Mouse (Mus musculus): Measurements from ENCODE around the gene Nme8. TPM values are rescaled to one million over a fixed set of nuclear protein-coding genes. Genes with fewer than 3 reads are reported as not detected.

Nme8 gene
- total RNA-seq, 2 experiments from 2014 or later: not detected

DNA sequence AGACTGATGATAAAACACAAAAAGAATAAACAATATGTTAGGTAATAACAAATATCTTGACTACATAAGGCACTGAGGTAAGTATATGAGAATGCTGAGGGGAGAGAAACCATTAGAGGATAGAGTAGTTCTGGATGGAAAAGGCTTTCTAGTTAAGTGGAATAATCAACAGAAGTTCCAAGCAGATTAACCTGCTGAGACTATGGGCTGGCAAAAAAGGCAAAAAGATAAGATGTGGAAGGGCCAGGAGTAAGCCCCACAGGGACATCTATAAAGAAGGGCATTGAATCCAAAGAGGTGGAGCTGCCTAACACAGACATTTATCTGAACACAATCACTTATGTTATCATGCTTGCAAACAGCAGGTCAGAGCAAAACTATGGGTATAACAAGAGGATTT lies 89.5 kb downstream of the Nme8 start:
- intact Hi-C loops (cut with DNase I): no loop called here
- no peak for DNase-seq (ENCODE audit: extremely low spot score in 1 of 2, low spot score in 2 of 2)

DNA sequence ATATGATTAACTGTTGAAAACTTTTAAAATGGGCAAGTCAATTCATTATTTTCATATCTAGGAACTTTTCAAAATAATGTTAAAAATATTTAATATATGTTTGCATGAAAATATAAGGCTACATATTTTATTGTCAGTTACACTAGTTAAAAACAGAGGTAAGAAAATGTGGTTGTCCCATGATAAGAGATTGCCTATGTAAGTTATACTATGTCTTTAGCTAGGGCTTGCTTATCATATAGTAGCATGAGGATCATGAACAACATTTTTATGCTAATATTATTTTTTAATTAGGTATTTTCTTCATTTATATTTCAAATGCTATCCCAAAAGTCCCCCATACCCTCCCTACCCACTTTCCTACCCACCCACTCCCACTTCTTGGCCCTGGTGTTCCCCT lies 92.7 kb downstream of the Nme8 start:
- intact Hi-C loops (cut with DNase I): no loop called here

DNA sequence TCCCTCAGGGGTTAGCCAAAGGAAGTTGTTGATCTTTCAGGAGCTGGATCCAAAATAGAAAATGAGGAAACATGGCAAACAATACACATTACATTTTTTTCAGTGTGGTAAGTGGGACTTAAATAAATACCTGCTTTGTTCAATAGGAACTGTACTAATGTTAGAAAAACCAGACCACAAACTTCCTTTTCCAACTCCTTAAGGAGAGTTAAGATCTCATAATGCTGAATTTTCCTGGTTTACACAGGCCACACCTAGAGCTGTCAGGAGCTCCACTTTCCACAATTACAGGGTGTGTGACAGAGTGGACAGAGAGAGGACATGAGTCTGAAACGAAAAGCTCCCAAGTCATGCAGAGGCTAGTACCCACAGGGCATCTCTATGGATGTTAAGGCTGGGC lies 93.9 kb downstream of the Nme8 start:
- intact Hi-C loops (cut with DNase I): no loop called here
- no peak for DNase-seq (ENCODE audit: extremely low spot score in 1 of 2, low spot score in 2 of 2)

More for the DNA sequence above, 92.7 kb downstream of the Nme8 start:
- no peak for DNase-seq (ENCODE audit: extremely low spot score in 1 of 2, low spot score in 2 of 2)

DNA sequence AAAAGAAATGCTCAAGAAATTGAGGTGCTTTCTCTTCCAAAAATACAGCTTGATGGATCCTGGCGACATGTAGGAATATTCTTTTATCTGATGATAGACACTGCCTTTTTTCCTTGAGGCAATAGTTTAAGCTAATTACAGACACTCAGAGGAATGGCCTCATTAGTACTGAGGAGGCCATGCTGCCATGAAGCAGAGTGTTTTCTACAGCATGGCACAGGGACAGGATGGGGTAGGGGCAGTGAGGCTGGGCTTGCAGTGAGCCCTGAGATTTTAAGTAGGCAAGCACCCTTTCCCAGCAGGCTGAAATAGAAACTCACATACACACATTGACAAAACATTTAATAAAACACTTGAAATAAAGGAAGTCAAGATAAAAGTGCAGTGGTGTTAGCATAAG lies 95.1 kb downstream of the Nme8 start:
- DNase-seq (ENCODE audit: extremely low spot score in 1 of 2, low spot score in 2 of 2): no peak
- intact Hi-C loops (cut with DNase I): no loop called here

DNA sequence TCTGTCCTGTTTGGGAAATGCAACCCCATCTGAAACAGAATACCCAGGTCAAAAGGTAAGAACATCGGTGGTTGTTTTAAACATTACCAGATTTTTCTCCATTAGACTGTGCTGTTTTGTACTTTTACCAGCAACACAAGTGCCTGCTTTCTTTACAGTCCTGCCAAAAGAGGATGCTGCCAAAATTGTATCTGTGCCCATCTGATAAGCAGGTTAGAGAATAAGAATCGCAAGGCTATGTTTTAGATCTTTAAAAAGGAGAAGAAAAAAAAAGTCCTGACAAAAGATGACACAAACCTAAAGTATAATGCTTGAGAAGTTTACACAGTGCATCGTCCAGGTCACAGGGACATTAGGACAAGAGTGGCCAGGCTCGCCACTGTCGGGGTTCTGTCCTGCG lies 98.4 kb downstream of the Nme8 start:
- no peak for DNase-seq (ENCODE audit: extremely low spot score in 1 of 2, low spot score in 2 of 2)
- intact Hi-C loops (cut with DNase I): no loop called here

DNA sequence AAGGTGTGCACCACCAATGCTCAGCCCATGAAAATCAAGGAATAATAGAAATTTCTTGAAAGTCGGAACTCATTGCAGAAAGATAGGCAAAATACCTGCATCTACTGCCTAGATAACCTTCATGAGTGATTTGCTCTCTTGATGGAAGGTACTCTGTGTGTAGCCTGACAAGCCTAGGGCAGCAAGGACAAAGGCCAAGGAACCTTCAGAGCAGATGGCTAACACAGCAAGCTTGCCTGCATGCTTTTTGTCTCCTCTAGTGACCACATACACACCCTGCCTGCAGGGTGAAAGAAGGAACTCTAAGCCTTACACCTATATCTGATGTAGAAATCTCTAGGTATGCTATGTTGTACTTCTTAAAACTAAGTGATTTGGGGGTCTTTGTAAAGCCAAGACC lies 102.5 kb downstream of the Nme8 start:
- DNase-seq (ENCODE audit: extremely low spot score in 1 of 2, low spot score in 2 of 2): no peak
- intact Hi-C loops (cut with DNase I): no loop called here

Other genes starting within 250 kb of the Nme8 start
- 10 to 100 TPM; 36.4 to 37.2 TPM for gene Epdr1, start 77.9 kb downstream of the Nme8 start, total RNA-seq (2021)
- gene Sfrp4, start 74.7 kb downstream of the Nme8 start, total RNA-seq (2021): 1 to 10 TPM; 1.6 to 1.8 TPM
- gene Gpr141, start 126.5 kb upstream of the Nme8 start, total RNA-seq (2021): not detected